Mouse (Mus musculus) cerebellum, adult 2 months (tissue): ENCODE measurements at regions not wholly inside any gene's neighbourhood (a gene's known extent, or its start where the extent isn't known, plus 50 kb on each side); places are given as distances from the start of the nearest gene placed in this dataset.

Experiments used
- CTCF ChIP-seq: fragments of 200-500 bp; IDR thresholded peaks from 2 replicates; pipeline ENCODE4 v1.5.1; 2011; ENCODE audit warnings: low read depth, mild to moderate bottlenecking, control low read depth, low read length, moderate library complexity, borderline replicate concordance; ENCODE audit not compliant: insufficient read depth
- POLR2A ChIP-seq: fragments of 200-500 bp; IDR thresholded peaks from 2 replicates; pipeline ENCODE4 v1.6.1; 2011; ENCODE audit warnings: low read length, control low read depth, borderline replicate concordance; ENCODE audit not compliant: insufficient read depth

DNA sequence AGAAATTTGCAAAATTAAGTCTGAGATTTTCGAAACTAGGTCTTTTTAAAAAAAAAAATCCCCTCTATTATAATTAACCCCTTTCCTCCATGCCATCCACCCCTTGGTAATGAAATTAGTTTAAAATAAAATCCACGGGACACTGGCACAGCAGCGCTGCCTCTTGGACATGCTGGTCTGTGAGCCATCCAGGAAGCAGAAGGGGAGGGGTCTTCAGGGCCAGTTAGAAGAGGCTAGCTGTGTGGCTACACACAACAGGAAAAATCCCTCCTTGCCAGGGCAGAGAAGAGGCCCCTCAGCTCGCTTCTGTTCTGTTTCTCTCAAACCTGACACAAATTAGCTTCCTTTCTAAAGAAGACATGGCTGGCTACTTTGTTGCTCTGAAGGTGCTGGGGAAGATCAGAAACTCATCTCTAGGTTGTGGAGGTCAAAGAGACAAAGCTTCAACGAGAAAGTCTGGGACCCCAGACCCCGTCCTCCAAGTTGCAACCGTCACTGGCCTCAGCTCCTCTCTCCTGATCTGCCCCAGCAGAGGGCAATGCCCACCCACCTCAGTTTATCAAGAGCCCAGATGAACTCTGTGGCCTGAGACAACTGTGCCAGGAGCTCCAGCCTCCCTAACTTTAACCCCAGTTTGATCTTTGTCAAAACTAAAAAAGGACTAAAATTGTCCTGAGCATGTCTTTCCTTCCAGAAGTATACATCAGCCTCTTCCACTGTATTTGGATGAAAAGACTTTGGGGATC lies 85.0 kb upstream of the Lgalsl start:
- no peak for TF ChIP-seq CTCF
- no peak for TF ChIP-seq POLR2A
